Mouse (Mus musculus) liver, postnatal 0 days (tissue): ENCODE measurements around the gene Spp1. TPM values are rescaled to one million over a fixed set of nuclear protein-coding genes. Genes with fewer than 3 reads are reported as not detected.

Experiments
- ATAC-seq: fragments of 200-750 bp; cut with Nextera tagmentation; 2 replicates; pipeline ENCODE4 v1.8.0; 2017; ENCODE audit warnings: mild to moderate bottlenecking, moderate library complexity
- DNase-seq: peaks from one replicate; pipeline ENCODE4 v3.0.0-alpha.2; 2016
- H3K27ac ChIP-seq: fragments of 300-500 bp; sonication (generic); 2 replicates; pipeline ENCODE4 v1.5.1; 2014; ENCODE audit warnings: antibody characterized with exemption, moderate library complexity, mild to moderate bottlenecking, low read depth
- H3K27me3 ChIP-seq: fragments of 300-500 bp; sonication (generic); 2 replicates; pipeline ENCODE4 v1.6.1; 2014; ENCODE audit warnings: low read length, control low read depth, mixed read lengths; ENCODE audit not compliant: insufficient read depth
- H3K36me3 ChIP-seq: fragments of 300-500 bp; sonication (generic); replicated peaks from 2 replicates; pipeline ENCODE4 v1.6.1; 2014; ENCODE audit warnings: mild to moderate bottlenecking, control low read depth, low read length, moderate library complexity, mixed read lengths; ENCODE audit not compliant: insufficient read depth
- H3K4me1 ChIP-seq: fragments of 300-500 bp; sonication (generic); 2 replicates; pipeline ENCODE4 v1.6.1; 2014; ENCODE audit warnings: antibody characterized with exemption, mild to moderate bottlenecking, control low read depth; ENCODE audit not compliant: insufficient read depth
- H3K4me2 ChIP-seq: fragments of 300-500 bp; sonication (generic); 2 replicates; pipeline ENCODE4 v1.6.1; 2014; ENCODE audit warnings: low read depth, mild to moderate bottlenecking, low read length, moderate library complexity, mixed read lengths
- H3K4me3 ChIP-seq: fragments of 300-500 bp; sonication (generic); 2 replicates; pipeline ENCODE4 v1.5.1; 2014; ENCODE audit warnings: low read depth, low read length
- H3K9ac ChIP-seq: fragments of 300-500 bp; sonication (generic); replicated peaks from 2 replicates; pipeline ENCODE4 v1.6.1; 2014; ENCODE audit warnings: mild to moderate bottlenecking, moderate library complexity
- H3K9me3 ChIP-seq: fragments of 300-500 bp; sonication (generic); 2 replicates; pipeline ENCODE4 v1.6.1; 2016; ENCODE audit warnings: mild to moderate bottlenecking, control low read depth, low read length, mixed read lengths
- CTCF ChIP-seq: sonication (generic); IDR thresholded peaks from 2 replicates; pipeline ENCODE4 v1.5.1; 2016; ENCODE audit warnings: antibody characterized with exemption, low read depth
- EP300 ChIP-seq: IDR thresholded peaks from 2 replicates; pipeline ENCODE4 v1.6.1; 2016; ENCODE audit warnings: antibody characterized with exemption, low read depth, mild to moderate bottlenecking
- WGBS: fragments of 180-500 bp; shearing (Covaris S2); extraction: QIAGEN DNeasy Blood & Tissue Kit; methylation state at CpG from one replicate; pipeline ENCODE4 v1.1.7; 2014; ENCODE audit not compliant: insufficient replicate concordance; 5-methylcytosine and 5-hydroxymethylcytosine counted together
- polyA plus RNA-seq: library from polyadenylated mRNA; unstranded; fragments of >200 nt; fragmentation: Nextera tagmentation; extraction: Ambion mirVana; gene quantifications from 2 replicates; pipeline ENCODE4 v1.2.1, GENCODE M21; 2015

The Spp1 gene
- polyA plus RNA-seq = 73.9 and 103 TPM in 2 replicates

GRCm38 (mm10) chr5:104434835-104435301 is at the start of gene Spp1:
Gene Spp1 (plus strand): TSS chr5:104435118.
- no peak for ATAC-seq
- Histone ChIP-seq H3K4me1 (no peaks in the 10 kb centered on the region), H3K27me3 (no peaks in the 10 kb centered on the region), H3K4me3 (no peak within 1 kb of the TSS), H3K9me3 (no peaks in the 10 kb centered on the region), H3K36me3 (no peaks in the 10 kb centered on the region), H3K27ac (no peak within 1 kb of the TSS), H3K4me2 (no peak within 1 kb of the TSS), H3K9ac (no peak within 1 kb of the TSS)
- TF ChIP-seq EP300 (no peak), CTCF (no peak)
- DNase-seq = no peak
- WGBS = 29% methylated on average over 7 of the region's 7 CpGs

GRCm38 (mm10) chr5:104385521-104385920 is 49.4 kb upstream of the Spp1 start:
- DNase-seq (no peak), ATAC-seq (no peak)
- Histone ChIP-seq H3K4me3 (no peak overlapping the region), H3K27ac (no peak overlapping the region), H3K4me2 (no peak overlapping the region), H3K4me1 (no peaks in the 10 kb centered on the region), H3K9ac (no peak overlapping the region), H3K9me3 (no peaks in the 10 kb centered on the region), H3K27me3 (no peaks in the 10 kb centered on the region), H3K36me3 (no peaks in the 10 kb centered on the region)
- TF ChIP-seq EP300 (no peak), CTCF (no peak)
- 87% methylated on average over 16 of the region's 16 CpGs for WGBS

GRCm38 (mm10) chr5:104386908-104387307 is 48.0 kb upstream of the Spp1 start:
- Histone ChIP-seq H3K36me3 (no peaks in the 10 kb centered on the region), H3K27ac (no peak overlapping the region), H3K4me3 (no peak overlapping the region), H3K9me3 (no peaks in the 10 kb centered on the region), H3K4me2 (no peak overlapping the region), H3K27me3 (no peaks in the 10 kb centered on the region), H3K9ac (no peak overlapping the region), H3K4me1 (no peaks in the 10 kb centered on the region)
- ATAC-seq (no peak), DNase-seq (no peak)
- TF ChIP-seq EP300 = no peak
- no peak for TF ChIP-seq CTCF
- WGBS = 64% methylated on average over 5 of the region's 5 CpGs

GRCm38 (mm10) chr5:104390962-104391361 is 44.0 kb upstream of the Spp1 start:
- Histone ChIP-seq H3K9me3 (no peaks in the 10 kb centered on the region), H3K27ac (no peak overlapping the region), H3K4me1 (no peaks in the 10 kb centered on the region), H3K4me2 (no peak overlapping the region), H3K36me3 (no peaks in the 10 kb centered on the region), H3K27me3 (no peaks in the 10 kb centered on the region), H3K4me3 (no peak overlapping the region), H3K9ac (no peak overlapping the region)
- WGBS = 62% methylated on average over 2 of the region's 2 CpGs
- ATAC-seq = no peak
- no peak for TF ChIP-seq EP300
- TF ChIP-seq CTCF = no peak
- DNase-seq = no peak

GRCm38 (mm10) chr5:104392784-104393183 is 42.1 kb upstream of the Spp1 start:
- no peaks in the 10 kb centered on the region for H3K36me3 ChIP-seq
- H3K4me1 ChIP-seq = no peaks in the 10 kb centered on the region
- no peak overlapping the region for H3K4me2 ChIP-seq
- no peak for DNase-seq
- H3K27me3 ChIP-seq = no peaks in the 10 kb centered on the region
- no peak overlapping the region for H3K9ac ChIP-seq
- no peak for TF ChIP-seq EP300
- TF ChIP-seq CTCF = no peak
- no peak overlapping the region for H3K4me3 ChIP-seq
- 61% methylated on average over 5 of the region's 5 CpGs for WGBS
- ATAC-seq = no peak
- no peaks in the 10 kb centered on the region for H3K9me3 ChIP-seq
- no peak overlapping the region for H3K27ac ChIP-seq

- no peaks in the 10 kb centered on the region for H3K27me3 ChIP-seq
- ATAC-seq (no peak), DNase-seq (no peak)
- H3K4me1 ChIP-seq = no peaks in the 10 kb centered on the region
- no peak overlapping the region for H3K4me3 ChIP-seq
- WGBS = 62% methylated on average over 6 of the region's 6 CpGs
- H3K36me3 ChIP-seq = no peaks in the 10 kb centered on the region
- no peak for TF ChIP-seq CTCF
- TF ChIP-seq EP300 = no peak
- H3K9me3 ChIP-seq = no peaks in the 10 kb centered on the region
- H3K9ac ChIP-seq = no peak overlapping the region
- no peak overlapping the region for H3K4me2 ChIP-seq
- H3K27ac ChIP-seq = no peak overlapping the region
Observed at GRCm38 (mm10) chr5:104396286-104396685, 38.6 kb upstream of the Spp1 start.

DNA sequence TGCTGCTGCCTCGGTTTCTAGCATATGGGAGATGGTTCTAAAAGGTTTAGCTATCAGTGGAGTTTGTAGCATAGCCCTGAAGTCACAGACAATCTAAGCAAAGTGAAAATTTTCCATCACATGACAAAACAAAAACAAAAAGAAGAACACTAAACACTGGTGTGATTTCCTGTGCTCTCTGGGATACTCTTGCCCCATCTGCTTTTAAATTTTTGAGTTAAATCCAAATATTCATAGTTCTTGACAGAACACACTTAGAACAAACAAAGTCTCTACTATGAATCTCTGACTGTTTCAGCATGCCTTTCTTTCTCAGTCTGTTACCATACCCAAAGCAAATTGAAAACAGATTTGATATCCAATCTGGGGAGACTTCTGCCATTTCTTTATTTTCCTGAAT is 36.9 kb upstream of the Spp1 start:
- Histone ChIP-seq H3K27ac (no peak overlapping the region), H3K4me3 (no peak overlapping the region), H3K27me3 (no peaks in the 10 kb centered on the region), H3K4me1 (no peaks in the 10 kb centered on the region), H3K9me3 (no peaks in the 10 kb centered on the region), H3K9ac (no peak overlapping the region), H3K36me3 (no peaks in the 10 kb centered on the region), H3K4me2 (no peak overlapping the region)
- 31% methylated on average over 1 of the region's 1 CpGs for WGBS
- TF ChIP-seq CTCF (no peak), EP300 (no peak)
- DNase-seq = no peak
- no peak for ATAC-seq
